Mouse (Mus musculus) kidney, postnatal 0 days (tissue): ENCODE data around the gene Apom. TPM values are rescaled to one million over a fixed set of nuclear protein-coding genes. Genes with fewer than 3 reads are reported as not detected.

ENCODE experiments used
- ATAC-seq: fragments of 200-750 bp; cut with Nextera tagmentation; replicated peaks from 2 replicates; pipeline ENCODE4 v1.8.0; 2017; ENCODE audit warnings: low read depth, moderate number of reproducible peaks, moderate TSS enrichment, moderate library complexity; ENCODE audit not compliant: low FRiP score
- DNase-seq: peaks from one replicate; pipeline ENCODE4 v3.0.0-alpha.2; 2016; ENCODE audit warnings: low spot score
- H3K27ac ChIP-seq: fragments of 300-500 bp; sonication (generic); 2 replicates; pipeline ENCODE4 v1.5.1; 2014; ENCODE audit warnings: mild to moderate bottlenecking
- H3K27me3 ChIP-seq: fragments of 300-500 bp; sonication (generic); 2 replicates; pipeline ENCODE4 v1.6.1; 2014; ENCODE audit warnings: low read length, mixed read lengths; ENCODE audit not compliant: insufficient read depth
- H3K36me3 ChIP-seq: fragments of 300-500 bp; sonication (generic); 2 replicates; pipeline ENCODE4 v1.6.1; 2014; ENCODE audit warnings: low read length, mixed read lengths; ENCODE audit not compliant: insufficient read depth
- H3K4me1 ChIP-seq: fragments of 300-500 bp; sonication (generic); replicated peaks from 2 replicates; pipeline ENCODE4 v1.6.1; 2014; ENCODE audit warnings: antibody characterized with exemption, low read length, mixed read lengths; ENCODE audit not compliant: insufficient read depth
- H3K4me2 ChIP-seq: fragments of 300-500 bp; sonication (generic); 2 replicates; pipeline ENCODE4 v1.6.1; 2014; ENCODE audit warnings: mild to moderate bottlenecking, low read length, moderate library complexity, mixed read lengths
- H3K4me3 ChIP-seq: fragments of 300-500 bp; sonication (generic); replicated peaks from 2 replicates; pipeline ENCODE4 v1.5.1; 2014; ENCODE audit warnings: low read depth, low read length
- H3K9ac ChIP-seq: fragments of 300-500 bp; sonication (generic); 2 replicates; pipeline ENCODE4 v1.6.1; 2014; ENCODE audit warnings: low read depth, low read length
- H3K9me3 ChIP-seq: fragments of 300-500 bp; sonication (generic); replicated peaks from 2 replicates; pipeline ENCODE4 v1.6.1; 2016; ENCODE audit warnings: low read length, inconsistent platforms, mixed read lengths
- CTCF ChIP-seq: IDR thresholded peaks from 2 replicates; pipeline ENCODE4 v1.5.1; 2016; ENCODE audit warnings: antibody characterized with exemption, low read depth, mild to moderate bottlenecking, moderate library complexity
- WGBS: fragments of 180-500 bp; shearing (Covaris S2); extraction: QIAGEN DNeasy Blood & Tissue Kit; methylation state at CpG from one replicate; pipeline ENCODE4 v1.1.7; 2014; 5-methylcytosine and 5-hydroxymethylcytosine counted together
- polyA plus RNA-seq: library from polyadenylated mRNA; unstranded; fragments of >200 nt; fragmentation: Nextera tagmentation; extraction: Ambion mirVana; gene quantifications from 2 replicates; pipeline ENCODE4 v1.2.1, GENCODE M21; 2015

Gene Apom
- polyA plus RNA-seq, 1 experiment from 2014 or later: 59.6 TPM

- Histone ChIP-seq H3K4me2 (no peak overlapping the region), H3K36me3 (no peaks in the 10 kb centered on the region), H3K9ac (no peak overlapping the region), H3K27ac (no peak overlapping the region), H3K27me3 (no peaks in the 10 kb centered on the region; the same call in 1 of the 2 replicates), H3K9me3 (no peaks in the 10 kb centered on the region), H3K4me1 (peaks cover 3% of the 10 kb centered on the region; the same call in 1 of the 2 replicates), H3K4me3 (no peak overlapping the region)
- ATAC-seq (no peak), DNase-seq (no peak)
- WGBS: 66% methylated on average over 9 of the region's 9 CpGs
- TF ChIP-seq CTCF: no peak
Measured at GRCm38 (mm10) chr17:35079778-35080177, 52.1 kb downstream of the Apom start.

Other genes with a start within 250 kb of the Apom start
- gene C2, start 233.8 kb downstream of the Apom start, polyA plus RNA-seq: 7.0 and 7.4 TPM in 2 replicates
- 44.1 and 49.1 TPM in 2 replicates for gene Ehmt2, start 233.6 kb downstream of the Apom start, polyA plus RNA-seq
- gene Slc44a4, start 217.6 kb downstream of the Apom start, polyA plus RNA-seq: 24.2 and 27.3 TPM in 2 replicates
- 92.0 and 101 TPM in 2 replicates for gene Neu1, start 200.8 kb downstream of the Apom start, polyA plus RNA-seq
- gene Hspa1b, start 172.8 kb downstream of the Apom start, polyA plus RNA-seq: 2.2 and 2.6 TPM in 2 replicates
- not detected in 2 replicates for gene Gm20481, start 162.1 kb downstream of the Apom start, polyA plus RNA-seq
- gene Hspa1a, start 159.9 kb downstream of the Apom start, polyA plus RNA-seq: 22.4 and 23.5 TPM in 2 replicates
- 0.54 and 0.72 TPM in 2 replicates for gene Hspa1l, start 159.3 kb downstream of the Apom start, polyA plus RNA-seq
- 133 and 141 TPM in 2 replicates for gene Lsm2, start 150.2 kb downstream of the Apom start, polyA plus RNA-seq
- gene Vars, start 131.1 kb downstream of the Apom start, polyA plus RNA-seq: 61.3 and 63.3 TPM in 2 replicates
- 0.16 and 0.20 TPM in 2 replicates for gene Vwa7, start 115.5 kb downstream of the Apom start, polyA plus RNA-seq
- 2.3 and 3.7 TPM in 2 replicates for gene Sapcd1, start 104.0 kb downstream of the Apom start, polyA plus RNA-seq
- 2.7 and 3.0 TPM in 2 replicates for gene Msh5, start 85.3 kb downstream of the Apom start, polyA plus RNA-seq
- gene Clic1, start 82.1 kb downstream of the Apom start, polyA plus RNA-seq: 266 and 282 TPM in 2 replicates
- 227 and 244 TPM in 2 replicates for gene Ddah2, start 73.0 kb downstream of the Apom start, polyA plus RNA-seq
- gene Ly6g6c, start 66.7 kb downstream of the Apom start, polyA plus RNA-seq: not detected in 2 replicates
- gene Mpig6b, start 65.9 kb downstream of the Apom start, polyA plus RNA-seq: 0.36 and 0.45 TPM in 2 replicates
- gene Ly6g6e, start 55.1 kb downstream of the Apom start, polyA plus RNA-seq: 1.3 and 1.6 TPM in 2 replicates
- gene Ly6g6d, start 54.0 kb downstream of the Apom start, polyA plus RNA-seq: 7.6 and 7.8 TPM in 2 replicates
- not detected in 2 replicates for gene Ly6g6f, start 46.4 kb downstream of the Apom start, polyA plus RNA-seq
- 109 and 113 TPM in 2 replicates for gene Abhd16a, start 42.8 kb downstream of the Apom start, polyA plus RNA-seq
- gene Ly6g5c, start 23.8 kb downstream of the Apom start, polyA plus RNA-seq: not detected in 2 replicates
- 0.69 and 1.1 TPM in 2 replicates for gene Ly6g5b, start 16.6 kb downstream of the Apom start, polyA plus RNA-seq
- gene Gpank1, start 10.6 kb downstream of the Apom start, polyA plus RNA-seq: 14.6 and 15.2 TPM in 2 replicates
- gene Csnk2b, start 10.0 kb downstream of the Apom start, polyA plus RNA-seq: 300 and 312 TPM in 2 replicates
- gene D17H6S53E, start 5.7 kb downstream of the Apom start, polyA plus RNA-seq: 10.5 and 11.9 TPM in 2 replicates
- gene Bag6, start 3.1 kb upstream of the Apom start, polyA plus RNA-seq: 46.0 and 50.2 TPM in 2 replicates
- gene Prrc2a, start 32.8 kb upstream of the Apom start, polyA plus RNA-seq: 79.2 and 94.5 TPM in 2 replicates
- 13.1 and 14.8 TPM in 2 replicates for gene Aif1, start 44.0 kb upstream of the Apom start, polyA plus RNA-seq
- gene Lst1, start 56.4 kb upstream of the Apom start, polyA plus RNA-seq: 11.4 and 15.0 TPM in 2 replicates
- 0.98 and 1.0 TPM in 2 replicates for gene Ltb, start 62.4 kb upstream of the Apom start, polyA plus RNA-seq
- 0.19 and 0.25 TPM in 2 replicates for gene Tnf, start 70.0 kb upstream of the Apom start, polyA plus RNA-seq
- gene Lta, start 73.3 kb upstream of the Apom start, polyA plus RNA-seq: 0.15 TPM in 1 of 2 replicates, not detected in the other
- gene Gm16181, start 88.8 kb upstream of the Apom start, polyA plus RNA-seq: 0.25 and 0.29 TPM in 2 replicates
- gene Atp6v1g2, start 101.6 kb upstream of the Apom start, polyA plus RNA-seq: 6.6 and 6.7 TPM in 2 replicates
- gene Nfkbil1, start 103.7 kb upstream of the Apom start, polyA plus RNA-seq: 11.7 and 14.5 TPM in 2 replicates
- 303 and 329 TPM in 2 replicates for gene Ddx39b, start 109.7 kb upstream of the Apom start, polyA plus RNA-seq
- 111 and 125 TPM in 2 replicates for gene H2-D1, start 130.7 kb upstream of the Apom start, polyA plus RNA-seq
- not detected in 2 replicates for gene H2-Q1, start 188.4 kb upstream of the Apom start, polyA plus RNA-seq
- 4.6 and 6.1 TPM in 2 replicates for gene H2-Q2, start 210.2 kb upstream of the Apom start, polyA plus RNA-seq
- 6.1 and 6.8 TPM in 2 replicates for gene H2-Q4, start 247.6 kb upstream of the Apom start, polyA plus RNA-seq